Mouse (Mus musculus): Measurements from ENCODE around the gene Gabrr3. TPM values are rescaled to one million over a fixed set of nuclear protein-coding genes. Genes with fewer than 3 reads are reported as not detected.

Gene Gabrr3
- polyA plus RNA-seq (2012; ENCODE audit: insufficient read depth, low replicate concordance): not detected in 2 replicates

DNA sequence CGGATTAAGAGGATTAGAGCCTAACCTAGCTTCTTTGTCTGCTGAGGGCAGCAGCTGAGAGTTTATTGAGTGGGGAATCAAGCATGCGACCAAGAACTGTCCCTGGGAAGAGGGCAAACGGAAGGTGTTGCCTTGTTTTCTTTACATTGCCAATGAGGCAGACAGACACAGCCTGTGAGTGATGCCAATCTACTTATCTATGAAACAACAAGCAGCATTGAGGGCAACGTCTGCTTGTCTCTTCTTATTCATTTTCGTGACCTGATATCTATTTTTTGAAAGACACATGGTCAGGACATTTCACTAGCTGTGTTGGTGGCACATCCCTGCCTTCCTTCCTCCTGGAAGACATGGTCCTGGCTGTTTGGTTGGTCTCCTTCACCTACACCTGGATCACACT is at the start of gene Gabrr3:
Gabrr3 (plus strand) TSS at position 301 of the 400 bp plus-strand sequence.
- no peak within 1 kb of the TSS for H3K4me3 ChIP-seq (replicated peaks)

DNA sequence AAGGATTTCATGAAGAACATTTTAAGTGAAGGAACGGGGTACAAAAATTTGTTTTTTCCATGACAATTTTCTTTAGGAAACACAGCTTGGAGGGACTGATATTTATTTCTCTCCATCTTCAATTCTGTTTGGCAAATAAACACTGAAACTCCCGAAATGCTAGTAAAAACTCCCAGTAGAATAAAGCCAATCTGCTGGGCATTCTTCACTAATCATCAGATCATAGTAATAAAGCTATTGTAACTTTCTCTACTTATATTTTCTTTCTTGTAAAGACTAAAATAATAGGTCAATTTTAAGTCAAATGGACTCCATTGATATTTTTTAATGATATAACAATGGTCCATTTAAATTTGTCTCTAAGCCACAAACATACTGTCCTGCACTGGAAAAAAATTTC is 43.2 kb upstream of the Gabrr3 start, which contains the start of gene Olfr209:
Olfr209 (minus strand) TSS at position 101 of the 400 bp plus-strand sequence.
- Histone ChIP-seq H3K9me3 (no peaks in the 10 kb centered on the region), H3K4me1 (no peaks in the 10 kb centered on the region), H3K36me3 (replicated peaks; ENCODE audit: low read length) (no peaks in the 10 kb centered on the region), H3K27me3 (replicated peaks) (no peaks in the 10 kb centered on the region), H3K4me3 (replicated peaks) (no peak within 1 kb of the TSS)
- TF ChIP-seq FLI1 (IDR thresholded peaks at IDR 0.05; ENCODE audit: low read length) (no peak), GATA1 (IDR thresholded peaks at IDR 0.05; ENCODE audit: borderline replicate concordance, low read length) (no peak)

More for the DNA sequence above, at the start of gene Gabrr3:
- no peaks in the 10 kb centered on the region for H3K4me1 ChIP-seq
- H3K9me3 ChIP-seq: no peaks in the 10 kb centered on the region
- no peak for TF ChIP-seq FLI1 (IDR thresholded peaks at IDR 0.05; ENCODE audit: low read length)
- TF ChIP-seq GATA1 (IDR thresholded peaks at IDR 0.05; ENCODE audit: borderline replicate concordance, low read length): no peak
- no peaks in the 10 kb centered on the region for H3K27me3 ChIP-seq (replicated peaks)
- H3K36me3 ChIP-seq (replicated peaks; ENCODE audit: low read length): no peaks in the 10 kb centered on the region

DNA sequence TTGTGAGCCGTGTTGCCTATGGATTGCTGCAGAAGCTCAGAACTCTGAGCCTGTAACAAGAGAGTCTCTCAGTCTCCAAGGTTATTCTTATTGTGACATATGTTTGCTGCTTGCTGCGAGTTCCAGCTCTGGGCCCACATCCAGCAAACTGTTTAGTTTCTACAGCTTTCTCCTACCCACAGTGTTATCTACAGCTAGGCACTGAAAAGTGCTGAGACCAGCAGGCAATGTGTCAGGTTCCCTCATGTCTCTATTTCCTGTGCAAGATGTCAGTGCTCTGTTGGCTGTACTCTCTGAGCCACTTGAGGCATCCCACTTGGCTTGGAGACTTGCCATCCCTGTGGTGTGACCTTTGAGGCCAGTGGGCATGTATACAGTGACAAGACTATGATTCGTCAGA is 13.8 kb upstream of the Gabrr3 start:
- Histone ChIP-seq H3K27me3 (replicated peaks) (no peaks in the 10 kb centered on the region), H3K4me1 (no peaks in the 10 kb centered on the region), H3K36me3 (replicated peaks; ENCODE audit: low read length) (no peaks in the 10 kb centered on the region), H3K9me3 (peaks cover 8% of the 10 kb centered on the region), H3K4me3 (replicated peaks) (no peak overlapping the region)
- TF ChIP-seq FLI1 (IDR thresholded peaks at IDR 0.05; ENCODE audit: low read length): no peak
- no peak for TF ChIP-seq GATA1 (IDR thresholded peaks at IDR 0.05; ENCODE audit: borderline replicate concordance, low read length)

DNA sequence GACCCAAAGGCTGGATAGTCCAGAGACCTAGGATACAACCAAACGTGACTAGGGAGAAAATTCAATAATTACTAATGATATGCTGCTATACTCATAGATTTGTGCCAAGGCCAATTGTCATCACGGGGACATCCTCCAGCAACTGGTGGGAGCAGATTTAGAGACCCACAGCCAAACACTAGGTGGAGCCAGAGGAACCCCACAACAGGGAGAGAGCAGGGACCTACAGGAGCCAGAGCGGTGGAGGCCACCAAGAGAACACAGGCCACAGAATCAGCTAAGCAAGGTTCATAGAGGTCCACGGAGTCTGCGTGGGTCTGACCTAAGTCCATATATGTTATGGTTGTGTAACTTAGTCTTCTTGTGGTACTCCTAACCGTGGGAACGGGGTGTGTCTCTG is 6.0 kb upstream of the Gabrr3 start:
- no peak overlapping the region for H3K4me3 ChIP-seq (replicated peaks)
- TF ChIP-seq GATA1 (IDR thresholded peaks at IDR 0.05; ENCODE audit: borderline replicate concordance, low read length) (no peak), FLI1 (IDR thresholded peaks at IDR 0.05; ENCODE audit: low read length) (no peak)
- H3K9me3 ChIP-seq: peaks cover 8% of the 10 kb centered on the region
- H3K27me3 ChIP-seq (replicated peaks): no peaks in the 10 kb centered on the region
- H3K4me1 ChIP-seq: no peaks in the 10 kb centered on the region
- no peaks in the 10 kb centered on the region for H3K36me3 ChIP-seq (replicated peaks; ENCODE audit: low read length)

- H3K4me3 ChIP-seq (replicated peaks): no peak overlapping the region
- H3K36me3 ChIP-seq (replicated peaks; ENCODE audit: low read length): no peaks in the 10 kb centered on the region
- no peaks in the 10 kb centered on the region for H3K27me3 ChIP-seq (replicated peaks)
- H3K9me3 ChIP-seq: peaks cover 7% of the 10 kb centered on the region
- no peaks in the 10 kb centered on the region for H3K4me1 ChIP-seq
- TF ChIP-seq GATA1 (IDR thresholded peaks at IDR 0.05; ENCODE audit: borderline replicate concordance, low read length) (no peak), FLI1 (IDR thresholded peaks at IDR 0.05; ENCODE audit: low read length) (no peak)
Observed at GRCm38 (mm10) chr16:59401985-59402384, 5.1 kb upstream of the Gabrr3 start.

DNA sequence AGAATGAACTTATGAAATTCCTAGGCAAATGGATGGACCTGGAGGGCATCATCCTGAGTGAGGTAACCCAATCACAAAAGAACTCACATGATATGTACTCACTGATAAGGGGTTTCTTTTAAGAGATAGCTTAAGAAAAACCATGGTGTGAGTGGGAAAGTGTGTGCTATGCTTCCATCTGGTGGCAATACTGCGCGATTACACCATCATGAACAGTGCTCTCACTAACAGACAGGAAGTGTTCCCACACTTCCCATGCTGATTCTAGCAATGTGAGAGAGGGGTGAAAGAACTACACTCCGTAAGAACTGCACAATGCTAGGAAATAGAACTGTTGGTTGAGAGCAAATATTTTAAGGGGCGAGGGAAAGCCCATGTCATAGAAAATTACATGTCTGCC is 3.4 kb upstream of the Gabrr3 start:
- Histone ChIP-seq H3K36me3 (replicated peaks; ENCODE audit: low read length) (no peaks in the 10 kb centered on the region), H3K4me3 (replicated peaks) (no peak overlapping the region), H3K9me3 (no peaks in the 10 kb centered on the region), H3K4me1 (no peaks in the 10 kb centered on the region), H3K27me3 (replicated peaks) (no peaks in the 10 kb centered on the region)
- TF ChIP-seq GATA1 (IDR thresholded peaks at IDR 0.05; ENCODE audit: borderline replicate concordance, low read length) (no peak), FLI1 (IDR thresholded peaks at IDR 0.05; ENCODE audit: low read length) (no peak)

- Histone ChIP-seq H3K9me3 (no peaks in the 10 kb centered on the region), H3K4me3 (replicated peaks) (no peak overlapping the region), H3K27me3 (replicated peaks) (no peaks in the 10 kb centered on the region), H3K36me3 (replicated peaks; ENCODE audit: low read length) (no peaks in the 10 kb centered on the region), H3K4me1 (no peaks in the 10 kb centered on the region)
- no peak for TF ChIP-seq GATA1 (IDR thresholded peaks at IDR 0.05; ENCODE audit: borderline replicate concordance, low read length)
- no peak for TF ChIP-seq FLI1 (IDR thresholded peaks at IDR 0.05; ENCODE audit: low read length)
Observed at GRCm38 (mm10) chr16:59404798-59405197, 2.3 kb upstream of the Gabrr3 start.

- no peaks in the 10 kb centered on the region for H3K4me1 ChIP-seq
- no peaks in the 10 kb centered on the region for H3K36me3 ChIP-seq (replicated peaks; ENCODE audit: low read length)
- no peaks in the 10 kb centered on the region for H3K27me3 ChIP-seq (replicated peaks)
- no peak overlapping the region for H3K4me3 ChIP-seq (replicated peaks)
- 0 out of 2 replicates have a peak, but pooled peaks cover 1% of the 10 kb centered on the region for H3K9me3 ChIP-seq
- TF ChIP-seq GATA1 (IDR thresholded peaks at IDR 0.05; ENCODE audit: borderline replicate concordance, low read length): no peak
- no peak for TF ChIP-seq FLI1 (IDR thresholded peaks at IDR 0.05; ENCODE audit: low read length)
Observed at GRCm38 (mm10) chr16:59409341-59409748, 2.2 kb downstream of the Gabrr3 start.

DNA sequence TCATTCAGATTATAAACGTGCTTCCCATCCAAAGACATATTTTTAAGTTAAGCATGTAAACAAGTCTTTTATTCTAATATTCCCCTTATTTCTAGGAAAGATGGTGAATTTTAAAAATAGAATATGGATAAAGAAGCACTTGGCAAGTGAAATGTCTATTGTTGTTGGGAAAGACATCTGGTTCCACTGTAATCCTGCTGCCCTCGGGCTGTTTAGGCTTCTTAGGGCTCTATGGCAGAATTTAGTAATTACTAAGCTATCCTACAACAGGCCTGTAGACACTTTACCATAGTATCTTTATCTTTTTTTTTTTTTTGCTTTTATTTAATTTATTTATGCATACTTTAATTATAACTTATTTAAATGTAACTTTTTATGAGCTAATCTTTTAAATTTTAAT is 2.7 kb downstream of the Gabrr3 start:
- Histone ChIP-seq H3K4me3 (replicated peaks) (no peak overlapping the region), H3K27me3 (replicated peaks) (no peaks in the 10 kb centered on the region), H3K36me3 (replicated peaks; ENCODE audit: low read length) (no peaks in the 10 kb centered on the region), H3K4me1 (no peaks in the 10 kb centered on the region), H3K9me3 (0 out of 2 replicates have a peak, but pooled peaks cover 4% of the 10 kb centered on the region)
- TF ChIP-seq FLI1 (IDR thresholded peaks at IDR 0.05; ENCODE audit: low read length) (no peak), GATA1 (IDR thresholded peaks at IDR 0.05; ENCODE audit: borderline replicate concordance, low read length) (no peak)

DNA sequence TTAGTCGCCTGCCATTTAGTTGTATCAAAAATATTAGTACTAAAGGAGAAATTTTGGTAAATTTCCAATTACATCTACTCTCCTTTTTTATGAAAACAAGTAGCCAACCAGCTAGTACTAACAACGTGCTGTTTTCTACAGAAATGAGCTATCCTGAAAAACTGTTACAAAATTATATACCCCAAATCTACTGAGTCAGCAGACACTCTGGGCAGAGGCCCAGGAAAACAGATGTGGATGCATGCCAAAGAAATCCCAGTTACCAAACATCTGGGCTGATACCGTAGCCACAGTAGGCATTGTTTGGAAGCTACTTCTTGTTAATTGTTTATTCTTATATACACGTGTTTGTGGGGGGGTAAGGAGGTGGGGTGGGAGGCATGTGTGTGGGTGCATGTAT is 6.3 kb downstream of the Gabrr3 start:
- no peak for TF ChIP-seq GATA1 (IDR thresholded peaks at IDR 0.05; ENCODE audit: borderline replicate concordance, low read length)
- H3K4me3 ChIP-seq (replicated peaks): no peak overlapping the region
- H3K36me3 ChIP-seq (replicated peaks; ENCODE audit: low read length): no peaks in the 10 kb centered on the region
- no peaks in the 10 kb centered on the region for H3K27me3 ChIP-seq (replicated peaks)
- no peaks in the 10 kb centered on the region for H3K4me1 ChIP-seq
- 0 out of 2 replicates have a peak, but pooled peaks cover 4% of the 10 kb centered on the region for H3K9me3 ChIP-seq

Data from megakaryocyte, embryonic 14.5 days (primary cell).